Mouse (Mus musculus) lung, postnatal 36 days (tissue): ENCODE data around the gene Hnrnpf.

Experiments used
- DNase-seq: peaks from one replicate; pipeline ENCODE4 v3.0.0; 2022; ENCODE audit warnings: mixed read lengths

Gene Hnrnpf

DNA sequence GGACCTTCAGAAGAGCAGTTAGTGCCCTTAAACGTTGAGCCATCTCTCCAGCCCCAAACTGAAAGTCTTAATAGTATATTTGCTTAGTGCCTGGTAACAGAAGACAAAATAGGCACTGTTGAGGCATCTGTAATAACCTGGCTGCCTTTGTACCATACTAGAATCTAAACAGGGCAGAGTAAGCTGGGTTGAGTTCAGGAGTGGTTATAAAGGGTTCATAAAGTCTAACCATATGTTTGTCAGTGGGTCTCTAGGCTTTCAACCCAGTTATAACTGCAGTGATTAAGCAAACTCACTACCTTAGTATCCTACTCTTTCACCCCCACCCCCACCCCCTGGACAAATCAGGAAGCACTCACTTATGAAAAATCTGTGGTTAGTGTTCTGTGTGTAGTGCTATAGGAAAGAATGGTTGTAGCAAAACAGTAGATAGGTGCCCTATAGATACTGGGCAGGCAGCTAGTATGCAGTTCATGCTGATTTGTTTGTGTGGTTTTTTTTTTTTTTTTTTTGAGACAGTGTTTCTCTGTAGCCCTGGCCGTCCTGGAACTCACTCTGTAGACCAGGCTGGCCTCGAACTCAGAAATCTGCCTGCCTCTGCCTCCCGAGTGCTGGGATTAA is 26.9 kb downstream of the Hnrnpf start:
- no peak for DNase-seq

DNA sequence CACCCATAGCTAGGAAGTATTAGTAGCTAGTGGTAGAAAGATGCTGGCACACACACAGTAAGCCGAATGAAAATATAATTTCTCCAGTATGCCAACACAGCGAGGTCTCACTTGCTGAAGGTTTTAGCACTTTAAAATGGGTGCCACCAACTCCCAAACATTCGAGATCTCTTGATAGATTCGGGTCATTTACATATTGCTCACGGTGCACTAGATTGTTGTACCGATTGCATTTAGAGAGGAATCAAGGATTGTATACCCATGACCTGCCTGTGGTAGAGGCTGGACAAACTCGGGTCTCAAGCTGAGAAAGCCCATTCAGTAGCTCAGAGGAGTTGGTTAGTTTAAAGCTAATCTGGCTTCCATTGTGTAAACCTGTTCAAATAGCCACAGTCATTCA is 27.8 kb downstream of the Hnrnpf start:
- no peak for DNase-seq

DNA sequence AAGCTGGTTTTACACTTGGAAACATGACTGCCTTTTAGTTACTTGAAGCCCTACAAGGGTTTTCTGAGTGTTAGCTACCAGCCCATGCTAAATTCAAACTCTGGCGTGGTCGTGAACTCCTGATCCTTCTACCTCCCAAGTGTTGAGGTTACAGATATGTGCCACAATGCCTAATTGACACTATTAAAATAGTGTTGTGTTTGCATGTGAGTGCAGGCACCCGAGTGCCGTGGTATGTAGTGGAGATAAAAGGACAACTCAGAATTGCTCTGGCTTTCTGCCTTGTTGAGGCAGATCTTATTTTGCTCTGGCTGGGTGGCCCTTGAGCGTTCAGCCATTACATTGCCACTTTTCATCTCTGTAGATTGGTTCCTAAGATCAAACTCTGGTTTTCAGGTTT is 28.6 kb downstream of the Hnrnpf start:
- no peak for DNase-seq

DNA sequence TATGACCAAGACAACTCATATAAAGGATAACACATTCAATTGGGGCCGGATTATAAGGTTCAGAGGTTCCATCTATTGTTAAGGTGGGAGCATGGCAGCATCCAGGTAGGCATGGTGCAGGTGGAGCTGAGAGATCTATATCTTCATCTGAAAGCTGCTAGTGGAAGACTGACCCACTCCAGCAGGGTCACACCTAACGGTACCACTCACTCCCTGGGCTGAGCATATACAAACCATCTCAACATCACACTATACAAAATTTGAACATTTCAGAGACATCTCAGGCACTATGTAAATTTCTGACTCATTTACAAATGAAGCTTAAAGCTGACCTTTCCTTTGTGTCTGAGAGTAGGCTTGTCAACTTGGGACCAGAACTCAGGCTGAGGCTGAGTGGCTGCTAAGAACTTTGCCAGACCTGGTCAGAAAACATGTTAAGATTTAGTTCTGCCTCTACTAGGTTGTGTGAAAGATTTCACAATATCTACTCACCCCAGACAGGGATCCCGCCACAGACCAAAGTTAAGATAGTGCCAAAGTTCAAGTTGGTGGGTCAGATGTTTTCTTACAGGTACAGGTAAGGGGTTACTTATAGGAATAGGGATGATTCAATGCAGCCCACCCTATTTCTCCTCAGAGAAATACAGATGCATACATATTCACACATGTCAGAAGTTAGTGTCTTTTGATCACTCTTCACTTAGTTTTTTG is 30.0 kb downstream of the Hnrnpf start:
- DNase-seq: no peak

DNA sequence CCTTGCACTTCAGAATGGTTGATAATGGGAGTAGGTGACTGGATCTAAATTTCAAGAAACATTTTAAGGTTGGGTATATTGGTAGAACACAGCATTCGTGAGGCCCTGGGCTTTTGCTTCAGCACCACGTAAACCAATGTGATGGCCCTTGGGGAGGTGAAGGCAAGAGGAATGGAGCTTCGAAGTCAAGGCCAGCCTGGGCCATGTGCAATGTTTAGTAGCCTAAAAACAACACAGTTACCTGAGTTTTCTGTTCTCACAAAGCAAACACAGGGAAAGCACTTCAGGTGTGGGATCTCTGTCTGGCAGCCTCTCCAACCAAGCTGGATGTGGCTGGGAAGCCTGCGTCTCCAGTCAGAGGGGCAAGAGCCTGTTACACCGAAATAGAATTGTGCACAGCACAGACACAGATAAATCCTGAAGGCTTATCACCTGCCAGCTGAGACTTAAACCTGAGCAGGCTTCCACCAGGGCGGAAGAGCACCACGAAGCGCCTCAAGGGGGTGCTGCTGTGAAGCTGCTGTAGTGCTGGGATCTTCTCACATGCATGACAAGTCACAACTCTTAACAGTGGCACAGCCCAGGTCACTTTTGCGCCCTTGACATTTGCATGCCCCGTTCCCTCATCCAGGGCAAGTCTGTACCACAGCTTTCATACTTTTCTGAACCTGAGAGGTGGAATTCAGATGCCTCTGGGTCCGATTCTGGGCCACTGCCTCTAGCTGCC is 32.4 kb downstream of the Hnrnpf start:
- DNase-seq: peak; percentile 31

DNA sequence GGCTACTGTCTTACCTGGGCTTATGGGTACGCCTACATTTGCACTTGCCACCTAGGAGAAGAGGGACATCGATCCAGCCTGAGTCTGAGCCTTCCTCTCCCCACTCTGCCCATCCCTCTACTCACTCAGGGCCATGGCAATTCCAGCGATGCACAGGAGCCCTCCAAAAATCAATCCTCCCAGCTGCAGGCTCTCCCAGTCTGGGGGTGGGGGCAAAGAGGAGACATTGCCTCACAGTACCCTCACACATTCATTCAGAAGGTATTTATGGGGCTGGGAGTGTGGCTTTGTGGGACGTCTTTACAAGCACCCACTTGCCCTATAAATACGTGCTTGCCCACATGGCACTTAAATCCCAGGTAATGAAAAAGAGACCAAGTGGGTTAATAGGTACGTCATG is 34.2 kb downstream of the Hnrnpf start:
- DNase-seq: no peak

DNA sequence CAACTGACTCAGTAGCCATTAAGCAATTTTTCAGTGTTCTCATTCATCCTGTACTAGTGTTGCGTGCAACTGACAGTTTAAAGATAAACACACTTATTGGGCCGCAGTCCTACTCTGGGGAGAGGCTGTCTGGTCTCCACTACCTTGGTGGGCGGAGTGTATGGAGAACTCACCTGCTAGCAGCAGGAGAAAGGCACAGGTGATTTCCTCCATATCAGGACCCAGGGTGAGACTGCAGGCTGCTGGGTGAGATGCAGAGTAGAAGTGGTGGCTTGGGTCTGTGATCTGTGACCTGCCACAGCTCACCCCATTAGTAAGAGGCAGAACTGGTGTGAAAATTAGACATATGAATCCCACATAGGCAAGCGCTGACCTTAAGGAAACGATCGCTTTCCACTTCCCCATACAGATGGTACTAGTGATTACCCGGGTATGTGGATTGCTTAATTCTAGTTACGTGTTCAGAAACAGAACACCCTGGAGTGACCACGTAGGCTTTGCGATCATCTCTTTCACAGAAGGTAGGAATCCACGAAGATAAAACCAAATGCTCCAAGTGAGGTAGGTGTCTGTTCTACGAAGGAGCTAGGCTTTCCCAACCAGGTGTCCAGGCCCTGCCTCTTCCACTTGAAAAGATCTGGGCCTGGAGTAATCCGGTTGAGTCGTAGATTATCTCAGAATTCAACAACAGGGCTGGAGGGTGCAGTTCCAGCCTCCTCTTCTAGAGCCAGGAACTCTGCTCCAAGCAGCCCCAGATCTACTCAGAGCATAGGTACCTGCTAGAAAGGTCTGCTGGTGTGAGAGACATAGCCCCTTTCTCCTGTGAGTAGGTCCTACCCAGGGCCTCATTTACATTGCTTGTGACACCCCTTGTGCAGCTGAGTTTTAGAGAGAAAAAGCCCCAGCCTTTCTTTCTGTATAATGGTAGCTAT is 35.8 kb downstream of the Hnrnpf start:
- no peak for DNase-seq

DNA sequence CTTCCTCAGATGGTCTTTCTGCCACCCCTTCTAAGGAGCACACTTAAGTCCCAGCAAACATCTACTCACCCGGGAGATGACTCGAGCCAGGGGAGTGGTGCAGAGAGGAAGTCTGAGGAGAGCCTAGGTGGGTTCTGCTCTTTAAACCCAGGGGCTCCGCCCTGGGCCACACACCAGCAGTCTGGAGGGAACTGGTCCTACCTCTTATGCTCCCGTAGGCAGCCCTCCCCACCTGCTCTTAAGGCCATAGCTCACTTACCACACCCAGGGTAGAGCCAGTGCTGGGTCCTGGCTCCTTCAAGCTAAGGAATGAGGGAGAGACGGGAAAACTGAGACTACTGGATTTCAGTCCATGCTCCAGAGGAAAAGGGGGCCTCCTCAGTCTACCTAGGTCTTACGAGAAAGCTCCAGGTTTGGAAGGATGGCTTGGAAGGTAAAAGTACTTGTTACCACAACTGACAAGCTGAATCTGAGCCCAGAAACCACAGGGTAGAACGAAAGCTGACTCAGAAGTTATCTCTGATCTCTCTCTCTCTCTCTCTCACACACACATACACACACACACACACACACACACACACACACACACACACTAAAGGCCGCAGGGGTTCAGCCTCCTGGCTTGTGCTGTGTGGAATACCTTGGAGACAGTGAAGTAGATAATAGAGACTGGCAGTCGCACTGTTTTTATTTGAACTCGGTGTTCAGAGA is 37.3 kb downstream of the Hnrnpf start, which contains the start of gene Fxyd4:
Gene Fxyd4 (minus strand): TSS at position 471 of the 711 bp plus-strand sequence.
- DNase-seq: peak; percentile 56

DNA sequence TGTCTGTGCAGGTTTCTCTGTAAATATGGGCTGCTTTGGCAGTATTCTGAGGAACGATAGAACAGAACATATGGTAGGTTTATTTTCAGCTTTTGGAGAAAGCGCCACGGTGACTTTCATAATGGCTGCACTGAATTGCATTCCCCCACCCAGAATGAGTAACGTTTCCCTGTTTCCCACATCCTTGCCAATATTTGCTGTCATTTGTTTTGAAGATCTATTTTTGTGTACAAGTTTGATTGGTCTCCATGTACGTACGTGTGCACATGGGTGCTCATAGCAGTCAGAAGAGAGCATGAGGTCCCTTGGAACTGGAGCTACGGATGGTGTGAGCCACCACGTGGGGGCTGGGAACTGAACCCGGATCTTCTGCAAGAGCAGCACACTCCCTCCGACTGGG is 38.8 kb downstream of the Hnrnpf start:
- no peak for DNase-seq

DNA sequence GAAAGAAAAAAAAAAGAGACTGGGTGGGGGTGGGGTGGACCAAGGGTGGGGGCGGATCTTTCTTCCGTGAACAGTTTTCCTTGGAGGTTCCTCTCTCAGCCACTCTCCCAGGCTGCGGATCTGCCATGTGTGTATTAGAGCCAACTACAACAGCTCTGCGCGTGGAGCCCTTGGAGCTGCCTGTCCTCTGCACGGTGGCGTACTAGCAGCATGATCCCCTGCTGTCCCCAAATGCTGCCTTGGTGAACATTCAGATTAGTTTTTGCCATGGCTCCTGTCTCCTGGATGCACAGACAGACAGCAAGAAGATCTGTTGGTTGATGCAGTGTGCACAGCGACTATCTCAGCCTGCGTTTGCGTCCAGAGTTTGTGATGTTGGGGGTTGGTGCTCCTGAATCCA is 42.6 kb downstream of the Hnrnpf start:
- DNase-seq: no peak

DNA sequence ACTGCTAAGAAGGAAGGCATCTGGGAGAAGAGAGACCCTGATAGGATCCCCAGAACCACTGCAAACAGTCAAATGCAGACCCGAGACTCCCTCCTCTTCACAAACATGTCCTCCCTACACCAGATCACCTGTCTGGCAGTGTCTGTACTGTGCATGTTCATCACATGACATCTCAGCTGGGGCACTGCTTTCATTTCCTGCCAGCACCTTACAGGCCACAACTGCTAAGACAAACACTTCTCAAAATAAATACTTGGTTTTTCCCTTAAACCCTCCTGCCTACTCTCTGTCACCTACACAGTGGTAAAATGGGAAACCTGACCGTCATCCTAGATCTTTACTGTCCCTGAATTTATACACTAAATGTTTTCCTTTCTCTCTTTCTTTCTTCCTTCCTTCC is 43.8 kb downstream of the Hnrnpf start:
- no peak for DNase-seq

DNA sequence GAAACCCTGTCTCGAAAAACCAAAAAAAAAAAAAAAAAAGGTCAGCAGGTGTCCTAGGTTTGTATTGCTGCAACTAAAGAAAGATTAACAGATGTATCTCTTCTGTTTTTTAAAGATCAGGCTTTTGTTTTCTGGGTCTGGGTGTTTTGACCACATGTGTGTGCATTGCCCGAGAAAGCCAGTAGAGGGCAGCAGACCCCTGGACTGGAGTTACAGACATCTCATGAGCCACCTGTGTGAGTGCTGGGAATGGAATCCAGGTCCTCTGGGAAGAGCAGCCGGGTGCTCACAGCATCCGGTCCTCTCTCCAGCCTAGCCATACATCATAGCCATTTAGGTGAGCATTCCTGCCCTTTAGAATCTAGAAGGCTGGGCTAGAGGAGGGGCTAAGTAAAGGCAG is 52.2 kb downstream of the Hnrnpf start:
- DNase-seq: no peak

DNA sequence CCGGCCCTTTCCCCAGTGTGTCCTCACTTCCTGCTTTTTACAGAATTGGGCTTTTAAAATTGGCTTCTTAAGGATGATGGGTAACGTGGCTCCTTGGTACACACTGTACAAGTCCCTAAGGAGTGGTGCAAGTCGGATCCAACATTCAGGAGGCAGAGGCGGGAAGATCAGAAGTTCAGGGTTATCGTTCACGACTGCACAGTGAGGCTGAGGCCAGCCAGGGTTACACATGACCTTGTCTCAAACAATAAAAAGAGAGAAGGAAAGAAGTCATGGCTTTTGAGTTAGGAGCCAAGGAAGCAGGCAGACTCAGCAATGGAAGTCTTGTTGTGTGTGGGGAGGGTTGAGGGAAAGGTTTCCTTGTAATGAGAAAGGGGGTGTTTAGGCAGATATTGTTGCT is 56.0 kb downstream of the Hnrnpf start:
- DNase-seq: no peak

DNA sequence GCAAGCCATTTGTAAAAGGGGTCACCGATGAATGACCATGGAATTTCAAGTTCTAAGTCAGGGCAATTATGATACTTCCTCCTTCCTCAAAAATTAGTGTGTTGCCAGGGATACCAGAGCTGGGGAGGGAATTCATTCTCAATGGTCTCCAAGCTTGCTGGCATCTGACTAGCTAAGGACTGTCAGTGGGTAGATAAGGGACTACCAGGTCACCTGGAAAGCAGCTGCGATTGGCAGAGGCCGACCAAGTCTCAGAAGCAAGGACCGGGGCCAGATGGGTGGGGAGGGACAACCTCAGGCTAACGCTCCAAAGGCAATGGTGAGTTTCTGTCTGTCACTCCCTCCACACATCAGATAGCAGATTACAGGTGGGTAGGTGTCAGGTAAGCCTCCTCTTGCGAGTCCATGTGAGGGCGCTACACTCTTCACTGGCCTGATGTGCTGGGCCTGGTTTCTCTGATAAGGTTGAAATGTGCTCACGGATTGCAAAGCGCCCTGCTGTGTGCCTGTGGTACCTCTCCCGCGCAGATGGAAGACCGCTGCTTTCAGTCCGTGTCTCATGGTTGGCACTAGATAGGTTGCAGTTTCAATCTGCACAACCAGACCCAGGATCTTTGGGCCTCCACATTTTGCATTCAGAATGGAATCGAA is 56.9 kb downstream of the Hnrnpf start:
- no peak for DNase-seq

DNA sequence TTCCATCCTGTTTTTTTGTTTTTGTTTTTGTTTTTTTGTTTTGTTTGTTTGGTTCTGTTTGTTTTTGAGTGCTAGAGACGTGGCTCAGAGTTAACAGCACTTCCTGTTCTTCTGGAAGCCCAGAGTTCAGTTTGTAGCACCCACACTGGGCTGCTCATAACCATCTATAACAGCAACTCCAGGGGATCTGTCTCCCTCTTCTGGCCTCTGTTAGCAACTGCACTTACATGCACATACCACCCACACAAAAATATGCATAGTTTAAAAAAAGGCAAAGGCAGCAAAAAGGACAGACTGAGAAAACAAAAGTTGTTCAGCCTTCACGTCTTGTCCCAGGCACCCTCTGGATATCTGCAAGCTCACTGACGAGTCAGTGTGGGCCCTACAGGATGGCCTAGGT is 63.1 kb downstream of the Hnrnpf start:
- DNase-seq: no peak

DNA sequence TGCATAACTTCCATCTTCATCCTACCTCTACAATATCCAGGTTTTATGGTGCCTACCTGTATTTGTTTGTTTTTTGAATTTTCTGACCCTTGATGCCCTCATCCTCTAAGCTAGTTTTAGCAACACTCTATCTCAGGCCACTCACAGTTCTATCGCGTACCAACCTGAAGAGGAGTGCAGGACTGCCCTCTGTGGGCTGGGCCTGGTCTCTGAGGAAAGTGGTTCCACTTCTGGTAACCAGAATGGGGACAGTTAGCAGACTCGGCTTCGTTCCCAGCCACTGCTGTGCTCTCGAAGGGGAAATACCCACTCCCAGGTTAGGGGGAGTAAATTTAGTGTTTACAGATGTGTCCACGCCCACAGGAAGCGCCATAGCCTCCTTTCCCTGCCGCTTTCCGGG is 66.6 kb downstream of the Hnrnpf start:
- peak; percentile 47 for DNase-seq
